16 mouse cellular contexts compared by ENCODE assay signal in genomic region chr16:77235449-77235848, GRCm38 (mm10).
DNase-seq lines count a peak whose midpoint lies in the region; ATAC-seq and TF ChIP-seq lines count a peak whose summit lies in the region.
"Had no signal": no experiment of that assay in that cellular context is flagged by ENCODE, and none has a peak within 500 bp of the region (broad histone marks: within the 10 kb centered on the region; RNA-seq: fewer than 3 reads in every experiment).

No protein-coding gene starts in this region.

- no peak overlapping the region for H3K4me2 ChIP-seq in neural tube, embryonic 11.5 days (ENCODE audit: low read depth)
- peak overlapping the region; percentile 49 for H3K4me2 ChIP-seq in forebrain, postnatal 0 days (ENCODE audit: low read depth)
- peak overlapping the region; percentile 43 for H3K4me2 ChIP-seq in midbrain, embryonic 12.5 days (replicated peaks)
- peak overlapping the region; percentile 63 for H3K4me2 ChIP-seq in neural tube, embryonic 15.5 days
- H3K4me2 ChIP-seq: limb, embryonic 12.5 days; liver, embryonic 15.5 days had no signal

- no peak for ATAC-seq in neural tube, embryonic 11.5 days (ENCODE audit: insufficient read depth, low FRiP score, low TSS enrichment)
- no peak for ATAC-seq in forebrain, postnatal 0 days
- no peak for ATAC-seq in midbrain, embryonic 12.5 days (ENCODE audit: low FRiP score, low read depth)
- no peak; the same call in 1 of the 2 replicates for ATAC-seq in neural tube, embryonic 15.5 days (ENCODE audit: low FRiP score)

- peak overlapping the region; percentile 87 for H3K27ac ChIP-seq in neural tube, embryonic 11.5 days (ENCODE audit: low read depth, low read length)
- peak overlapping the region; percentile 95 for H3K27ac ChIP-seq in forebrain, postnatal 0 days (ENCODE audit: low read depth, low read length)
- peak overlapping the region; percentile 91 for H3K27ac ChIP-seq in midbrain, embryonic 12.5 days (replicated peaks)
- peak overlapping the region; percentile 94 for H3K27ac ChIP-seq in neural tube, embryonic 15.5 days (replicated peaks)
- H3K27ac ChIP-seq: heart, embryonic 10.5 days; limb, embryonic 12.5 days; liver, embryonic 15.5 days had no signal

- H3K27me3 ChIP-seq in neural tube, embryonic 11.5 days (ENCODE audit: control insufficient read depth, insufficient read depth, low read length), result no peaks in the 10 kb centered on the region
- H3K27me3 ChIP-seq in forebrain, postnatal 0 days (ENCODE audit: insufficient read depth, low read length), result no peaks in the 10 kb centered on the region
- no peaks in the 10 kb centered on the region for H3K27me3 ChIP-seq in midbrain, embryonic 12.5 days
- no peaks in the 10 kb centered on the region for H3K27me3 ChIP-seq in neural tube, embryonic 15.5 days (replicated peaks)
- H3K27me3 ChIP-seq: limb, embryonic 12.5 days; liver, embryonic 15.5 days had no signal

- WGBS in neural tube, embryonic 11.5 days, result 89% methylated on average over 5 of the region's 5 CpGs
- 18% methylated on average over 5 of the region's 5 CpGs for WGBS in forebrain, postnatal 0 days
- whole genome bisulfite sequencing in midbrain, embryonic 12.5 days, result 56% methylated on average over 5 of the region's 5 CpGs
- WGBS in neural tube, embryonic 15.5 days, result 31% methylated on average over 5 of the region's 5 CpGs

- H3K9me3 ChIP-seq in neural tube, embryonic 11.5 days (ENCODE audit: control insufficient read depth, low read length), result no peaks in the 10 kb centered on the region
- no peaks in the 10 kb centered on the region for H3K9me3 ChIP-seq in forebrain, postnatal 0 days (ENCODE audit: low read length)
- H3K9me3 ChIP-seq in midbrain, embryonic 12.5 days, result no peaks in the 10 kb centered on the region
- H3K9me3 ChIP-seq in neural tube, embryonic 15.5 days (replicated peaks), result no peaks in the 10 kb centered on the region
- H3K9me3 ChIP-seq: heart, embryonic 10.5 days; limb, embryonic 12.5 days; liver, embryonic 15.5 days had no signal

- no peak overlapping the region for H3K9ac ChIP-seq in neural tube, embryonic 11.5 days (ENCODE audit: low read length)
- peak overlapping the region; percentile 64 for H3K9ac ChIP-seq in forebrain, postnatal 0 days
- H3K9ac ChIP-seq in midbrain, embryonic 12.5 days (replicated peaks), result peak overlapping the region; percentile 25; the same call in 1 of the 2 replicates
- peak overlapping the region; percentile 61; the same call in 1 of the 2 replicates for H3K9ac ChIP-seq in neural tube, embryonic 15.5 days (replicated peaks)
- H3K9ac ChIP-seq: limb, embryonic 12.5 days; liver, embryonic 15.5 days had no signal

- no peak overlapping the region for H3K4me3 ChIP-seq in neural tube, embryonic 11.5 days (ENCODE audit: low read depth, low read length)
- H3K4me3 ChIP-seq in forebrain, postnatal 0 days (ENCODE audit: low read depth, low read length), result peak overlapping the region; percentile 31
- H3K4me3 ChIP-seq in midbrain, embryonic 12.5 days, result 0 out of 2 replicates have a peak overlapping the region, but pooled peaks have one; percentile 4
- H3K4me3 ChIP-seq in neural tube, embryonic 15.5 days (replicated peaks), result peak overlapping the region; percentile 40
- H3K4me3 ChIP-seq: heart, embryonic 10.5 days; limb, embryonic 12.5 days; liver, embryonic 15.5 days had no signal

- no peak for DNase-seq in neural tube, embryonic 11.5 days (ENCODE audit: low spot score)
- DNase-seq in neural tube, embryonic 10.5 days (ENCODE audit: extremely low spot score, low spot score), result no peak
- peak; percentile 63 for DNase-seq in forebrain, postnatal 0 days
- no peak for DNase-seq in lung, postnatal 4 days
- no peak for DNase-seq in ovary, postnatal 14 days (ENCODE audit: low spot score)
- no peak for DNase-seq in right cerebral cortex, adult 18-20 months
- DNase-seq: gastrocnemius, postnatal 25 days; kidney, adult 18-20 months; kidney, postnatal 36 days; lung, postnatal 10 days; thymus, adult 2 months had no signal

- H3K4me1 ChIP-seq in neural tube, embryonic 11.5 days (ENCODE audit: control insufficient read depth, insufficient read depth, low read length), result peaks cover 24% of the 10 kb centered on the region
- H3K4me1 ChIP-seq in forebrain, postnatal 0 days (ENCODE audit: insufficient read depth), result peaks cover 10% of the 10 kb centered on the region; the same call in 1 of the 2 replicates
- peaks cover 36% of the 10 kb centered on the region for H3K4me1 ChIP-seq in midbrain, embryonic 12.5 days
- H3K4me1 ChIP-seq in neural tube, embryonic 15.5 days, result 0 out of 2 replicates have a peak, but pooled peaks cover 5% of the 10 kb centered on the region
- H3K4me1 ChIP-seq: heart, embryonic 10.5 days; liver, embryonic 15.5 days had no signal

- TF ChIP-seq CTCF in forebrain, postnatal 0 days (IDR thresholded peaks at IDR 0.05; ENCODE audit: low read depth), result no peak

- H3K36me3 ChIP-seq in neural tube, embryonic 11.5 days (ENCODE audit: control insufficient read depth, insufficient read depth, low read length), result no peaks in the 10 kb centered on the region
- H3K36me3 ChIP-seq in forebrain, postnatal 0 days (ENCODE audit: insufficient read depth), result no peaks in the 10 kb centered on the region
- no peaks in the 10 kb centered on the region for H3K36me3 ChIP-seq in midbrain, embryonic 12.5 days
- no peaks in the 10 kb centered on the region for H3K36me3 ChIP-seq in neural tube, embryonic 15.5 days
- H3K36me3 ChIP-seq: heart, embryonic 10.5 days; limb, embryonic 12.5 days; liver, embryonic 15.5 days had no signal
